Mouse (Mus musculus) natural killer cell, adult 2 months (primary cell): ENCODE measurements around the gene Isoc2a.

Experiments used
- DNase-seq, 2 experiments: peaks; one replicate each; pipeline ENCODE4 v3.0.0; 2022; ENCODE audit warnings: low spot score in 2 of 2

Gene Isoc2a

GRCm38 (mm10) chr7:4918681-4919080 lies 41.7 kb downstream of the Isoc2a start:
- no peak for DNase-seq

- no peak for DNase-seq
Measured at GRCm38 (mm10) chr7:4919096-4919495, 42.1 kb downstream of the Isoc2a start.

- no peak for DNase-seq
Measured at GRCm38 (mm10) chr7:4919971-4920370, 43.0 kb downstream of the Isoc2a start.

GRCm38 (mm10) chr7:4920496-4920895 lies 43.5 kb downstream of the Isoc2a start:
- DNase-seq = no peak

DNA sequence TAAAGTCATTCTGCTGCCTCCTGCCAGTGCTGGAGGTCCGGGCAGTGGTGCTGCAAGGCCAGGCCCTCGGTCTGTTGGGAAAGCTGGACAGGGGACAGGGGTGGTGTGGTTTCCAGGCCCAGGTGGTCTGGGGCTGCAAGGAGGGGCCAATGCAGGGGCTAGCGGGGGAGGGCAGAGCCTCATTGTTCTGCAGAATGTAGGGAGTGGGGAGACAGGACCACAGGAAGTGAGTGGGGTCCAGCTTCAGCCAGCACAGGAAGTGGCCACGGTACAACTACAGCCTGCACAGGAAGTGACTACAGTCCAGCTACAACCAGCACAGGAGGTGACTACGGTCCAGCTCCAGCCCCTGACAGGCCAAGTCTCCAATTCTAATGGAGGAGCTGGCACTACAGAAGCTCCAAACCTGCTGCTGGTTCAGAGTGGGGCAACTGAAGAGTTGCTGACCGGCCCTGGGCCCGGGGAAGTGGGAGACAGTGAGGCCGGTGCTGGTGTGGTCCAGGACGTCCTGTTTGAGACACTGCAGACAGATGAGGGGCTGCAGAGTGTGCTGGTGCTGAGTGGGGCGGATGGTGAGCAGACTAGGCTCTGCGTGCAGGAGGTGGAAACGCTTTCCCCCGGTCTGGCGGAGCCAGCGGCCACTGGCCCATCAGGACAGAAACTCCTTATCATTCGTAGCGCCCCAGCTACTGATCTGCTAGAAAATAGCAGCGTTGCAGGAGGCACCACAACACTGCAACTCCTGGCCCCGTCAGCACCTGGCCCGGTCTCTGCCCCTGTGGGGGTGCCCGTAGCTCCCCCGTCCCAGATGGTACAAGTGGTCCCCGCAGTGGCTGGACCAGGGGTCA lies 44.2 kb downstream of the Isoc2a start:
- no peak for DNase-seq

GRCm38 (mm10) chr7:4921824-4922482 lies 45.0 kb downstream of the Isoc2a start, which contains the start of gene Nat14:
Nat14 (plus strand) TSS chr7:4922028.
- DNase-seq = no peak

DNA sequence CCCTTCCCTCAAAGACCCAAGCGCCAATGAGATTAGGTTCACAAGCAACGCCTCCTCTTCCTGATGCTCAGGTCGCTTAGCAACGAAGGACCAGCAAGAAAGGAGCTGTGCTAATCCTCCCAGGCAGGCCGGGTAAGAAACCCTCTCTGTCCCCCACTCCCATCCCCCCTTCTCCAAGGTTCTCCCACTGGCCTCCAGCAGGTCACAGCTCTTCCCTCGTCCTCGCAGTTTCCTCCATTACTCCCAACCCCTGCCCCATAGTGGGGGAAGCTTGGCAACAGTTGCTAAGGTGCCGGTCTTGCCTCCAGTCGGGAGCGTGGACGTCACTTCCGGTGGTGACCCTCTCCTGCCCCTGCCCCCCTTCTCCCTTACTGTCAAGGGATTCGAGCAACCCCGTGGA lies 45.6 kb downstream of the Isoc2a start:
- DNase-seq = peak; percentile 44 to 54

DNA sequence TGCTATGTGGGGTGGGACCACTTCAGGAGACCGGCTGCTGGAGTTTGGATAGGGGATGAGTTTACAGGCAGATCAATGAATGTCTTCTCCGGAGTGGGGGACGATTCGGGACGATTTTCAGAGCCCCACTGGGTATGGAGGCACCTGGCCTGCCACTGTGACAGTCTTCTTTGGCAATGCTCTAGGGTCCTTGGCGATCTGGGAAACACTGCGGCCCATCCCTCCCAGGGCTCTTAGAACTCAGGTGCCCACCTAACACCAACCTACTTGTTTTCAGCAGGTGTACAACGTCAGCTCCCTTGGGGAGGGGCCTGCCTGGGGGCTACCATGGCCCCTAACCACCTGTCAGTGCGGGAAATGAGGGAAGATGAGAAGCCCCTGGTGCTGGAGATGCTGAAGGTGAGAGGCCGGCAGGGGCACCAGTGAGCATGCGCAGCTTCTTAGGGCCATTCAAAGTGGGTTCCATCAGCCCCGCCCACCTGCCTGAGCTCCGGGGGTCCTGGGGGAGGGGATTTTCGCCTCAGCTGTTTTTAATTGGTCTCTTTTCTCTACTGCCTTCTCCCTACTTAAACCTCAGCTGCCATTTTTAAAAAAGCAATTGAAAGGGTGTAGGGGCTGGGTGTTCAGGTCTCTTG lies 46.1 kb downstream of the Isoc2a start:
- DNase-seq = no peak

GRCm38 (mm10) chr7:4923586-4924364 lies 46.8 kb downstream of the Isoc2a start:
- peak; percentile 19 to 26 for DNase-seq

DNA sequence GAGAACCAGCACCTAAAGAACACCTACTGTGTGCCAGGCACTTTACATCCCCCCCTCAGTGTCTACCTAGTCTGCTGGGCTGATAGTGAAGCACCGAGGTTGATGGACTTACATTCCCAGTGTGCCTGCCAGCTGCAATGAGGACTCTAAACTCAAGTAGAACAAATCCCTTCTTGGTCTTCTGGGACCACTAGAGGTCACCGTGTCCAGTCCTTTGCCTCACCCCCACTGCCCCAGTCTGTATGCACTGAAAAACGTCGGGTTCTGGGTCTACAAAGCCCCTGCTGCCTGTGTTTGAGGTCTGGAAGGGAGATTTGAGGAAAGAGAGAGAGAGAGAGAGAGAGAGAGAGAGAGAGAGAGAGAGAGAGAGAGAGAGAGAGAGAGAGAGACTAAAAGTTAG lies 47.5 kb downstream of the Isoc2a start:
- no peak for DNase-seq

DNA sequence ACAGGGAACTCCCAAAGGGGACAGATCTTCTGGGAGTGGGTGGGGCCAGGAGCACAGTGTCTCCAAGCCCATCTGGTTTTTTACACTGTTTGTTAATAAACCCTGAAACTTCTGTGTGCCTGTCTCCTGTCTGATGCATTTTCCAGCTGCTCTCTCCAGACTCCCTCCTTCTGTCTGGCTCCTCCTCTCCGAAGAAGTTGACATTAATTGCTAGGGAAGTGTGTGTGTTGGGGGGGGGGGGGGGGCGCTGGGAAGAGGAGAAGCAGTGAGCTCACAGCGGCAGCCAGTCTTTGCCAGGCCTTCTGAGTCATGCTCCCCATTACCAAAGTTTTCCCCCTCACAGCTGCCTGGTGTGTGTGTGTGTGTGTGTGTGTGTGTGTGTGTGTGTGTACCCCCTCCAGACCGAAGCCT lies 47.9 kb downstream of the Isoc2a start:
- no peak for DNase-seq

GRCm38 (mm10) chr7:4925441-4926381 lies 48.8 kb downstream of the Isoc2a start, which contains the start of gene Ssc5d:
Ssc5d (plus strand) TSS chr7:4925785.
- DNase-seq = no peak

- DNase-seq = no peak
Measured at GRCm38 (mm10) chr7:4926849-4927248, 49.9 kb downstream of the Isoc2a start.

- no peak for DNase-seq
Measured at GRCm38 (mm10) chr7:4927711-4928110, 50.8 kb downstream of the Isoc2a start.

- DNase-seq = no peak
Measured at GRCm38 (mm10) chr7:4928323-4928722, 51.4 kb downstream of the Isoc2a start.

GRCm38 (mm10) chr7:4933103-4933502 lies 56.1 kb downstream of the Isoc2a start:
- no peak for DNase-seq

DNA sequence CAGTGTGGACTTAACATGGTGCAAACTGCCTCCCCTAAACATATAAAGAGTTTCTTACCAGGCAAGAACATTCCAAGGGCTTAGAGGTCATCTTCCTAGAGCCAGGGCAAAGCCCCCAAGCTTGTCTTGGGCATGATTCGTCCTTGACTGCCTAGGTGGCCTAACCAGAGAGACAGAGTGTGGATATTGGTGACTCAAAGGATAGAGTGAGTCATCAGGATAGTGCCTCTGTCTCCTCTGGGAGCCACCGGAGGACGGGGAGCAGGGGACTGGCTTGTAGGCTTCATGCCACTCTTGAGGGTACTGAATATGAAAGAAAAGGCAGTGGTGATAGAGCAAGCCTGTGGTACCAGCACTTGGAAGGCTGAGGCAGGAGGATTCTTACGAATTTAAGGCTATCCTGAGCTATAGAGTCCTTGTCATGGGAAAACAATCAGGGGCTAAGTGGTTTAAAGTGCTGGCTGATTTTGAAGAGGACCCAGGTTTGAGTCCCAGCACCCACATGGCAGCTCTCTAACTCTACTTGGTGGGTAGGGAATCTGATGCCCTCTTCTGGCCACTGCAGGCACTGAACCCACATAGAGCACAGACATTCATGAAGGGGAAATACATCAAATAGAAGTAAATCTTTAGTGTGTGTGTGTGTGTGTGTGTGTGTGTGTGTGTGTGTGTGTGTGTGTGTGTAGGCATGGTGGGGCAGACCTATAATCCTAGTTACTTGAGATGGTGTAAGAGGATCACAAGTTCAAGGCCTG lies 57.4 kb downstream of the Isoc2a start:
- no peak for DNase-seq

GRCm38 (mm10) chr7:4936832-4937231 lies 59.9 kb downstream of the Isoc2a start:
- no peak for DNase-seq

DNA sequence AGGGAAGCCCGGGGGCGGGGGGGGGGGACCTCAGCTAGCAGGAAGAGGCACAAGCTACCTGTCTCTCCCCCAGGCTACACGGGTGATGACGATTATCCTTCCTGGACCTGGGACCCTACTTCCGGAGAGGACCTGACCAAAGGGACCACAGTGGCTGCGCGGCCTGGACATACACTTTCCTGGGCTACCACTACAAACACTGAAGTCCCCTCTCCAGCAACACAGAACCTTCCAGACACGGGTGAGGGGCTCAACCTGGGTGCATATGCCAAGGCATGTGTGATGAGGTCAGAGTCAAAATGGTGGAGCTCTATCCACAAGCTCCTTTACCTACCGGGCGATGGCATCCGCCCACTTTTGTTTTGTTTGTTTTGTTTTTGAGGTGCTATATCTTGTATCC lies 60.4 kb downstream of the Isoc2a start:
- no peak for DNase-seq

- peak; percentile 64 to 80 for DNase-seq
Measured at GRCm38 (mm10) chr7:4938456-4938855, 61.5 kb downstream of the Isoc2a start.
